Mouse (Mus musculus) liver, adult 2 months (tissue): Measurements from ENCODE around the gene Zc3h18.

ENCODE experiments used
- CTCF ChIP-seq: fragments of 200-500 bp; IDR thresholded peaks from 2 replicates; pipeline ENCODE4 v1.5.1; 2011; ENCODE audit warnings: low read depth, low read length, control low read depth
- POLR2A ChIP-seq: fragments of 200-500 bp; IDR thresholded peaks from 2 replicates; pipeline ENCODE4 v1.6.1; 2011; ENCODE audit warnings: low read length, control low read depth; ENCODE audit not compliant: insufficient read depth; ENCODE audit errors: extremely low read depth

GRCm38 (mm10) chr8:122433269-122433905 lies 57.0 kb downstream of the Zc3h18 start:
- TF ChIP-seq CTCF (peak; percentile 31), POLR2A (no peak)
